Mouse (Mus musculus) right cerebral cortex, postnatal 10 days (tissue): Measurements from ENCODE around the gene Pgf.

ENCODE experiments used
- DNase-seq, 2 experiments: peaks; one replicate each; pipeline ENCODE4 v3.0.0; 2021; ENCODE audit warnings: low spot score in 2 of 2

Pgf gene

DNA sequence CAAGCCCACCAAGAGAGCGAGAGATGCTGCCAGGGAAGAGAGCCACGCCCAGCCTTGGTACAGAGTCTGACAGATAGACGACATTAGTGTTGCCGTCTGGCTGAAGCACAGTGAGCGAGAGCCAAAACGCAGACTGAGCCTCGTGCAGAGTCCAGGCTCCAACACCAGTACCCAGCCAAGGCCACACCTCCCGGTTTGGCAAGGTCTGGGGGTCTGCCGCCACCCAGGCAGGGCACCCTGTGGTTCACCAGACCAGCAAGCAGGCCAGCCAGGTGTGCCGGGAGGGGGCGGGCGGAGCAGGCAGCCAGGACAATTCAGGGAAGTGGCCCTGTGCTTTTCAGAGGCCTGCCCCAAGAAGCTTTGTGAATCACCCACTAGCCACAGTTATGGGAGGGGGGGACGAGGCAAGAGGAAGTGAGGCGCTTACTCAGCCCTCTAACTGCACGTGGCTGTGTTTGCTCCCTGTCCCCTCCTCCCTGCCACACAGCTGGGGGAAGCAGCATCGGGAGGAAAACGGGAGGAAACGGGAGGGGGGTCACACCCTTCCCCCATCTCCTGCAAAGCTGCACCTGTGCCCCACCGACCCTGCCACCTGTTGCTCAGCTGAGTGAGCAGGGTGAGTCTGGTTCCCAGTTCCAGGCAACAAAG, 15.0 kb upstream of the Pgf start:
- peak in 1 of 2 experiments; percentile 38 for DNase-seq

- DNase-seq = no peak
Observed at GRCm38 (mm10) chr12:85190290-85190689, 12.7 kb upstream of the Pgf start.

- DNase-seq = no peak
Observed at GRCm38 (mm10) chr12:85186361-85186760, 8.8 kb upstream of the Pgf start.

- DNase-seq = no peak
Observed at GRCm38 (mm10) chr12:85185810-85186209, 8.2 kb upstream of the Pgf start.

DNA sequence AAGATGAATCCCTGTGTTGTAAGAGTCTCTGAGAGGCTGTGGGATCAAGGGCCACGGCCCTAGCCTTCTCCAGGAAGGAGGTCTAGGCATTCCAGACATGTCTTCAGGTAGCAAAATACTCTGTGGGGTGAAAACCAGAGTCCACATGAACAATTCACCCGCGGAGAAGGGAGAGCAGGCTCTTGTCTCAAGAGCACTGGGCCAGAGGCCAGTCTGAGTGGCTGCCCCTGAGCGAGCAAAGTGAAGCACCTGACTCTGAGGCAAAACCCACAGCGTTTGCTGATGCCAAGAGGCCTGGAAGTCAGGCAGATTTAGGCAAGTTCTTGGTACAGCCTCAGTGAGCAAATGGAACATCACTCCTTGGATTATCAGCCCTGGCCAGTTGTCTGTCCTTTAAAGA, 6.5 kb upstream of the Pgf start:
- DNase-seq = no peak

- no peak for DNase-seq
Observed at GRCm38 (mm10) chr12:85182898-85183297, 5.3 kb upstream of the Pgf start.

DNA sequence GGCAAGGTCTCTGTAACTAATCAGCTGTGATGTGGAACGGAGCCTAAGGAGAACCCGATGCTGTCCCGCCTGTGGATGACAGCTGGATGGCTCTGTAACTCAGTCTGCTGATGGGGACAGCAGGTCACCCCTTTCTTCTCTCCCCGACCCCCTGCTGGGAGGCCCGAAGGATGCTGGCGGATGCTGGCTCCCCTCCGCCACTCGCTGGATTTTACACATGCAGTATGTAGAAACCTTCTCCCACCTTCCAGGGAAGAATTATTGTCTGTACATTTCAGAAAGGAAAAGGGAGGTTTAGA, 4.7 kb upstream of the Pgf start:
- no peak for DNase-seq

DNA sequence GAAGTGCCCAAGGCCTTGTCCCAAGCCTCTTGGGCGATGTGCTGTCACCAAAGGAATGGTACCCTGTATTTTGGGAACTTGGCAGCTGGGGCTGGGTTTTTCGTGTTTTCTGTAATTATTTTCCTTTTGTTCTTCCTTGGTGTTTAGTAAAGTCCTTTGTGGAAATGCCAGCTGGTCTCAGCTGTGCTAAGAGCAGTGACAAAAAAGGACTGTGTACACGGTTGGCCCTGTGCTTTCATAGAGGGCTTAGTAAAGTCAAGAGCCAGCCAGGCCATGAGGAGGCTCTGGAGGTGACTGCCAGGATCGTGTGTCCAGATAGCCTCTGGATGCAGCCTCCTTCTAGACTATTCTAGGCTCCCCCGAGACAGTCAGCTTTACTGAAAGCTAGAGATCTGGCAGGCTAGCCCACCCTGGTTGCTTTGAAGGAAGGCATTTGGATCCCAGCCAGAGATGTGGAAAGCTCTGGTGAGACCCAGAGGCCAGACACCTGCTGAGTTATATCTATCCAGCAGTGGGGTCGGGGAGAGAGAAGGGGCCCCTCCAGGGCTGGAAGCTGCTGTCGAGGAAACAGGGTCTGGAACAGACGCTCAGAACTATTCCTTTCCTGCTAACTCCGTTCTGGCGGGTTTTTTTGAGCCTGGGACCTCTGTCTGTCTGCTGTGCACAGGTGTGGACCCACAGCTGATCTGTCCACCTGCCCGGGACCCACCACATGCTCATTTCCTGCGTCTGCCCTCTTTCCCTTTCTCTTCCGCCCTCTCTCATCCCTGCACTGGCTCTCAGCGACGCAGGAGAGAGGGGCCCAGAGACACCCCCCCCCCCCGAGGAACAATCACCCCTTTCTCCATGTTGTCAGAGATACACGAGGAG, 4.1 kb upstream of the Pgf start:
- no peak for DNase-seq

GRCm38 (mm10) chr12:85178294-85178693, 704 bp upstream of the Pgf start:
- DNase-seq = no peak

GRCm38 (mm10) chr12:85176846-85177523, 605 bp downstream of the Pgf start:
- no peak for DNase-seq

- peak; percentile 78 to 79 for DNase-seq
Observed at GRCm38 (mm10) chr12:85175926-85176845, 1.4 kb downstream of the Pgf start.

DNA sequence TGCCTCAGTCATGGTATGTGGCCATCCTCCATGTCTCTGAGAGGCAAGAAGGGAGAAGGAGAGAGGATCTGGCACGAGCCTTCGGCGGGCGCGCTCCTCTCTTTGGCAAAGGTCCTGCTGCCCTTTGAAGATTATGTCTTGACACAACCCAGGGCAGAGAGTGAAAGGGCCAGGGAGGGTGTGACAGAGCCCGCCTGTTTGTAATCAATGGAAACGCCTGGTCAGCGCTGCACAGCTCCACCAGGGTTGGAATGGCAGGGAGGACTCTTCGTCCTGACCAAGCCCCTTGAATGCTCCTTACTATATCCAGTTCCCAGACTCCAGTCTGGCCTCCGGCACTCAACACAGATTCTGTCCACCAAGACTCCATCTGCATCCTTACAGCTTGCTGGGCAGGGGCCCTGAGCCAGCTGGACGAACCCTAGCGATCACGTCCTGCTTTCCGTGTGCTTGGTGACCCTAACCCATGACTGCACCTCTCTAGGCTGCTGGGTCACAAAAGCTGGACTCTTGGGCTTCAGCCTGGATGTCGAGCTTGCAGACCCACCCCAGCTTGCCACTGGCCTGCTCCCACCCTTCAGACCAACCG, 2.4 kb downstream of the Pgf start:
- DNase-seq = no peak

GRCm38 (mm10) chr12:85174016-85174415, 3.6 kb downstream of the Pgf start:
- DNase-seq = no peak

DNA sequence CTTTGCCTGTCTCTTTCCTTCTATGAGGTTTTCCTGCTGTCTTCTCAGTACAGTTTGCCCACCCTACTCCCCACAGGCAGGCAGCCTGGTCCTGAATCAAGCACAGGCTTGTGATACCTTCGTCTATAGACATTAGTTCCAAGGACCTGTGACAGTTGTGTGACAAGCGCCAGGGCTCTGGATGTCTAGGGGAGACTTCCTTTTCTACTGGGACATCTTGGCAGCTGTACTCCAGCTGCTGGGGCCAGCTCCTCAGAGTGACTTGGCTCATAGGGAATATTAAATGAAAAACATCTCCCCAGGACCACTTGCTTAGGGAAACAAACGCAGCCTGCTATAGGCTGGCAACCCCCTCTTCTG, 6.7 kb downstream of the Pgf start:
- no peak for DNase-seq

DNA sequence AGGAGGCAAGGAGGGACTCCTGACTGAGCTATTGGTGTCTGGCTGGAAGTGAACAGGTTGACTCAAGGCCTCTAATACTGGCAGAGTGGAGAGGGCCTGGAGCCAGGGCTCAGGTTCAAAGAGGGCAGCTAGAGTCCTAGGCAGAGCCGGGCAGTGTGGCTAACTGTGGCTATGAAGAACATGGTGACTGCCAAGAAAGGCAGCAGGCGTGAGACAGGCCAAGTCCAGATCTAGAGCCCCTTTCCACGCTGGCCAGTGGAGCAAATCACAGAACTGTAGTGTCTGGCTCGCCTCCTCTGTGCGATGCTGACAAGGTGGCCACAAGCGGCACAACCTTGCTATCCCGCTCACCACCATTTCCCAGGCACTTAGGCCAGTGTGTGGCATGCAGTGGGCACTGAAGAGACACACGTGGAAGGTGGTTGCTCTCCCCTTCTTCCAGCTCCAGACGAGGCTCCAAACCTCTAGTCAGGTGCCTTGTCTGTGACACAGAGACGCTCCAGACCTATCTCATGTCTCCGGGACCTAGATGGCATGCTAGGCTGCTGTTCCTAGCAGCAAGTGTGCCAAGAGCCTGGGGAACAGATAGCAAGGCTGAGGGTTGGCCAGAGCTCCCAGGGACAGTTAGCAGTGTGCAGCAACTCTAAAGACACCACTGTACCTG, 7.2 kb downstream of the Pgf start:
- peak; percentile 53 to 58 for DNase-seq

GRCm38 (mm10) chr12:85169877-85170276, 7.7 kb downstream of the Pgf start:
- DNase-seq = no peak

DNA sequence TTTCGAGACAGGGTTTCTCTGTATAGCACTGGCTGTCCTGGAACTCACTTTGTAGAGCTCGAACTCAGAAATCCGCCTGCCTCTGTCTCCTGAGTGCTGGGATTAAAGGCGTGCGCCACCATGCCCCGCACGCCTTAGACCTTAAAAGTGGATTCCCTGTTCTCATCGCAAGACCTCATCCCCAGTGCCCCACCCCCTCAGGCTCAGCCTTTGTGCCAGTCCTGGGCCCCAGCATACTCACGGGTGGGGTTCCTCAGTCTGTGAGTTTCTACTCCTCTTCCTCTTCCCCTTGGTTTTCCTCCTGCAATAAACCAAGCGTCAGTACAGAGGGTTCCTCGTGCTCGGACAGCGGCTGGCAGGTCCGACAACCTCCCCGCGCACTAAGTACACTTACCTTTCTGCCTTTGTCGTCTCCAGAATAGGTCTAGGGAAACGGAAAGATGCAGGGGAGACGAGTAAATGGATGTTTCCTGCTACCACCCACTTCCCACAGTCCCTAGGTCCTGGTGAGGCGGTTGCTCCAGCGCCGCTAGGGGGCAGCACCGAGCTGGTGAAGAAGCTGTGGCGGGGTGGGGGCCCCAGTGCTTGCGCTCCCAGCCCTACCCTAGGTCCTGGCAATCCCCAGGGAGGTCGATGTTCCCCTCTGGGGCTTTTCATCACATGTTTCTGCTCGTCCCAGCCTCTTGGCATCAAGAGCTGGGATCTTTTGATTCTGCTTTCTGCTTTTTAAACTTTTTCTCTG, 8.3 kb downstream of the Pgf start:
- peak; percentile 83 to 90 for DNase-seq

- no peak for DNase-seq
Observed at GRCm38 (mm10) chr12:85166631-85167030, 11.0 kb downstream of the Pgf start.

- DNase-seq = no peak
Observed at GRCm38 (mm10) chr12:85164996-85165395, 12.6 kb downstream of the Pgf start.

DNA sequence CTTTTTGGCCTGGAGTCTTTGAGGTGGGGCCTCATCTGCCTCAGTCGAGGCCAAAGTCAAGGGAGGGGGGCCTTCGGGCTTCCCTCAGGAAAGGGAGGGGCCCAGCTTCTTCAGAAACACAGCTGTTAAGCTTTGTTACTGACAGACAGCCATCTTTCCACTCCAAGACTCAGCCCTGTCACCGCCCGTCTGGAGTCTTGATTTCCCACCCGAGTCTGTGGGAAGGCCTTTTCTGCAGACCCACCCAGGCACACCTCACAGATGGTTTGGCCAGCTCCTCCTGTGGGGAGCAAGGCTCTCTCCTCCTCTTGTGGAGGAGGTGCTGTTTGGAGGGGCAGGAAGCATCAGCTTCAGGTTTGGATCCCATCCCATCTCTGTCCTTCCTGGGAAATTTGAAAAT, 18.0 kb downstream of the Pgf start:
- DNase-seq = no peak
